Mouse (Mus musculus): ENCODE data around the gene Dmpk.

- TF ChIP-seq POLR2A (IDR thresholded peaks at IDR 0.05; ENCODE audit: low read depth, low read length) = no peak
- TF ChIP-seq CTCF (IDR thresholded peaks at IDR 0.05; ENCODE audit: extremely low read depth, insufficient read depth, insufficient read length, insufficient replicate concordance) = no peak
Measured at GRCm38 (mm10) chr7:19100290-19100689, 16.6 kb downstream of the Dmpk start.
